Mouse (Mus musculus): ENCODE results near the gene Syce2. TPM values are rescaled to one million over a fixed set of nuclear protein-coding genes. Genes with fewer than 3 reads are reported as not detected.
A peak's percentile ranks its signal among the peaks of the same experiment; 100 is the strongest.

Gene Syce2
- polyA plus RNA-seq, 2 experiments, result 36.9 to 75.3 TPM

DNA sequence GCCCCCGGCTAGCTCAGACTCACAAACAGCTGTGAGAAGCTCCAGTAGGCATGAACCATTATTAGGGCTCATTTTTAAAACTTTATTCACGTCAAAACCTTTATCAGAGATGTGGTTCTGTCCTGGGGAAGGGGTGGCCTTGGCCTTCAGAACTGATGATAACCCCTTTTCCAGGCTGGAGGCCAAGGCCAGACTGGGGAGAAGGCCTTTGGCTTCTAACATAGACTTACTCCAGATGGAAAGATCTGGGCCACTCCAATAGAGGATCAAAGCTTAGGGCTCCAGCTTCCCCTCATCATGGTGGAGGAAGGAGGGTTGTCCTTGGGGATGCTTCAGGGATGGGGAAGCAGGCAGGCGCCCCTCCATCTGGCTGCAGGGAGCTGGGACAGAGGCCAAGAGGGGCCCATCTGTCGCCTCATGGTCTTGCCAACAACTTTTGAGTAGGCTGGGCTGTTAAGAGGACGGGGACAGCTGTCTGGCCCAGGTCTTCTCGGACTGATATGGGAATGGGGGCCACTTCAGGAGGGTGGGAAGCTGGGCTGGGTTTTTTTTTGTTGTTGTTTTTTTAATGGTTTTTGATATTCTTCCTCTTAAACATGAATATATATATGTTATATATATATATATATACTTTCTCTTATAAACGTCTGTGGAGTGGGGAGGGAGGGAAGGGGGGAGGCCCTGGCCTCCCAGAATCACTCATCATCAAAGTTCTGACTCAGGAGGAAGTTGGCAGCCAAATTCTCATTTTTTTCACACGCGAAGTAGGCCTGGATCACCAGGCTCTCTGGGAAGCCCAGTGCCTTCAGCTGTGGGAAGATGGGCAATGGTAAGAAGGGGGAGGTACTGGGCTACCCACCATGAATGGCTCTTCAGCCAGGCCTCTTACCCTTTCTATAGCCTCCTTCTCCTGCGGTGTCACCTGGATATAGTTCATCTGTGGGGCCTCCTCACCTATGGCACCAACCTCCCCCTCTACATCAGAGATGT, 36.8 kb upstream of the Syce2 start:
- H3K27me3 ChIP-seq (ENCODE audit: control insufficient read depth, insufficient read depth, low read length), result no peaks in the 10 kb centered on the region
- H3K9ac ChIP-seq (ENCODE audit: low read depth, low read length, severe bottlenecking), result no peak overlapping the region
- 79% methylated on average over 10 of the region's 10 CpGs for WGBS
- peaks cover 55% of the 10 kb centered on the region for H3K36me3 ChIP-seq (ENCODE audit: control insufficient read depth, insufficient read depth, low read length)
- H3K4me2 ChIP-seq (replicated peaks; ENCODE audit: low read depth, low read length, severe bottlenecking), result no peak overlapping the region
- H3K27ac ChIP-seq (replicated peaks; ENCODE audit: low read depth, low read length), result no peak overlapping the region
- DNase-seq (ENCODE audit: low spot score) (peak; percentile 56), ATAC-seq (ENCODE audit: low FRiP score, low read depth) (no peak)
- no peak overlapping the region for H3K4me3 ChIP-seq (replicated peaks; ENCODE audit: low read length)
- H3K4me1 ChIP-seq (ENCODE audit: control insufficient read depth, insufficient read depth, low read length), result peaks cover 15% of the 10 kb centered on the region; the same call in 1 of the 2 replicates
- TF ChIP-seq POLR2A (IDR thresholded peaks at IDR 0.05; ENCODE audit: borderline replicate concordance, extremely low read depth, insufficient read depth, insufficient read length), result no peak
- no peaks in the 10 kb centered on the region for H3K9me3 ChIP-seq (ENCODE audit: control insufficient read depth, low read length)

- WGBS, result 34% methylated on average over 8 of the region's 8 CpGs
- TF ChIP-seq POLR2A (IDR thresholded peaks at IDR 0.05; ENCODE audit: borderline replicate concordance, extremely low read depth, insufficient read depth, insufficient read length), result no peak
- no peak overlapping the region for H3K4me2 ChIP-seq (replicated peaks; ENCODE audit: low read depth, low read length, severe bottlenecking)
- H3K27ac ChIP-seq (replicated peaks; ENCODE audit: low read depth, low read length), result no peak overlapping the region; the same call in 1 of the 2 replicates
- DNase-seq (ENCODE audit: low spot score) (peak; percentile 75), ATAC-seq (ENCODE audit: low FRiP score, low read depth) (peak; percentile 19; the same call in 1 of the 2 replicates)
- H3K9me3 ChIP-seq (ENCODE audit: control insufficient read depth, low read length), result no peaks in the 10 kb centered on the region
- H3K4me3 ChIP-seq (replicated peaks; ENCODE audit: low read length), result no peak overlapping the region
- H3K9ac ChIP-seq (ENCODE audit: low read depth, low read length, severe bottlenecking), result no peak overlapping the region
- H3K36me3 ChIP-seq (ENCODE audit: control insufficient read depth, insufficient read depth, low read length), result peaks cover 70% of the 10 kb centered on the region
- no peaks in the 10 kb centered on the region for H3K27me3 ChIP-seq (ENCODE audit: control insufficient read depth, insufficient read depth, low read length)
- peaks cover 15% of the 10 kb centered on the region; the same call in 1 of the 2 replicates for H3K4me1 ChIP-seq (ENCODE audit: control insufficient read depth, insufficient read depth, low read length)
These were observed 34.6 kb upstream of the Syce2 start for GRCm38 (mm10) chr8:84837149-84837911.

- WGBS, result 77% methylated on average over 15 of the region's 15 CpGs
- H3K9me3 ChIP-seq (ENCODE audit: control insufficient read depth, low read length), result no peaks in the 10 kb centered on the region
- no peak for TF ChIP-seq POLR2A (IDR thresholded peaks at IDR 0.05; ENCODE audit: borderline replicate concordance, extremely low read depth, insufficient read depth, insufficient read length)
- no peak for ATAC-seq (ENCODE audit: low FRiP score, low read depth)
- H3K4me3 ChIP-seq (replicated peaks; ENCODE audit: low read length), result no peak overlapping the region
- DNase-seq (ENCODE audit: low spot score), result no peak
- no peak overlapping the region for H3K9ac ChIP-seq (ENCODE audit: low read depth, low read length, severe bottlenecking)
- H3K36me3 ChIP-seq (ENCODE audit: control insufficient read depth, insufficient read depth, low read length), result peaks cover 76% of the 10 kb centered on the region
- H3K4me2 ChIP-seq (replicated peaks; ENCODE audit: low read depth, low read length, severe bottlenecking), result no peak overlapping the region
- H3K4me1 ChIP-seq (ENCODE audit: control insufficient read depth, insufficient read depth, low read length), result peaks cover 12% of the 10 kb centered on the region; the same call in 1 of the 2 replicates
- no peaks in the 10 kb centered on the region for H3K27me3 ChIP-seq (ENCODE audit: control insufficient read depth, insufficient read depth, low read length)
- H3K27ac ChIP-seq (replicated peaks; ENCODE audit: low read depth, low read length), result no peak overlapping the region
These were observed 33.9 kb upstream of the Syce2 start for GRCm38 (mm10) chr8:84837912-84838470.

GRCm38 (mm10) chr8:84838513-84838912, 33.4 kb upstream of the Syce2 start:
- H3K4me2 ChIP-seq (replicated peaks; ENCODE audit: low read depth, low read length, severe bottlenecking), result no peak overlapping the region
- H3K9ac ChIP-seq (ENCODE audit: low read depth, low read length, severe bottlenecking), result no peak overlapping the region
- H3K27me3 ChIP-seq (ENCODE audit: control insufficient read depth, insufficient read depth, low read length), result no peaks in the 10 kb centered on the region
- H3K27ac ChIP-seq (replicated peaks; ENCODE audit: low read depth, low read length), result no peak overlapping the region
- WGBS, result 90% methylated on average over 5 of the region's 5 CpGs
- peaks cover 11% of the 10 kb centered on the region; the same call in 1 of the 2 replicates for H3K4me1 ChIP-seq (ENCODE audit: control insufficient read depth, insufficient read depth, low read length)
- peaks cover 80% of the 10 kb centered on the region for H3K36me3 ChIP-seq (ENCODE audit: control insufficient read depth, insufficient read depth, low read length)
- DNase-seq (ENCODE audit: low spot score) (no peak), ATAC-seq (ENCODE audit: low FRiP score, low read depth) (no peak)
- no peaks in the 10 kb centered on the region for H3K9me3 ChIP-seq (ENCODE audit: control insufficient read depth, low read length)
- no peak overlapping the region for H3K4me3 ChIP-seq (replicated peaks; ENCODE audit: low read length)
- no peak for TF ChIP-seq POLR2A (IDR thresholded peaks at IDR 0.05; ENCODE audit: borderline replicate concordance, extremely low read depth, insufficient read depth, insufficient read length)

DNA sequence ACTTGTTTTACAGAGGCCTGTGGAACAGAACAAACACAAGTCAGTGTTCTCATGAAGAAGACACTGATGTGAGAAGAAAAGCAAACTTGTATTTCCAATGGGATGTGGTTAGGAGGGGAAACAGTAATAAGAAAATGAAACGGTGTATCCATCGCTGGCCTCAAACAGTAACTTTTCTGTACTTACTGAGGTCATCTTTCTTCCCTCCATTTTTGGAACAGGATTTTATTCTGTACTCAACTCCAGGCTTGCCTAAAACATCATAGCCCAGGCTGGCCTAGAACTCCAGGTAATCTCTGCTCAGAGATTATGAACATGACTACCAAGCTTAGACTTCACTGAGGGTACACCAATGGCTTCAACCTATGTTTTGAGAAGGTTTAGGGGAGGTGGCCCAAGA, 32.5 kb upstream of the Syce2 start:
- H3K36me3 ChIP-seq (ENCODE audit: control insufficient read depth, insufficient read depth, low read length), result peaks cover 80% of the 10 kb centered on the region

More for the DNA sequence above, 32.5 kb upstream of the Syce2 start:
- Histone ChIP-seq H3K27me3 (ENCODE audit: control insufficient read depth, insufficient read depth, low read length) (no peaks in the 10 kb centered on the region), H3K9ac (ENCODE audit: low read depth, low read length, severe bottlenecking) (peak overlapping the region; percentile 86), H3K27ac (replicated peaks; ENCODE audit: low read depth, low read length) (0 out of 2 replicates have a peak overlapping the region, but pooled peaks have one; percentile 83), H3K9me3 (ENCODE audit: control insufficient read depth, low read length) (no peaks in the 10 kb centered on the region), H3K4me3 (replicated peaks; ENCODE audit: low read length) (peak overlapping the region; percentile 83), H3K4me2 (replicated peaks; ENCODE audit: low read depth, low read length, severe bottlenecking) (peak overlapping the region; percentile 59), H3K4me1 (ENCODE audit: control insufficient read depth, insufficient read depth, low read length) (peaks cover 14% of the 10 kb centered on the region; the same call in 1 of the 2 replicates)
- ATAC-seq (ENCODE audit: low FRiP score, low read depth) (no peak), DNase-seq (ENCODE audit: low spot score) (no peak)
- WGBS, result 93% methylated on average over 2 of the region's 2 CpGs
- no peak for TF ChIP-seq POLR2A (IDR thresholded peaks at IDR 0.05; ENCODE audit: borderline replicate concordance, extremely low read depth, insufficient read depth, insufficient read length)
